Mouse (Mus musculus) cerebellum, adult 11-12 months (tissue): ENCODE data around the gene Vgll4.
"Not testable (repeated sequence)": the region's sequence is repeated elsewhere in the genome, so short reads cannot be mapped to it uniquely, and the experiment has no call there.

Experiments used
- DNase-seq: peaks from one replicate; pipeline ENCODE4 v3.0.0; 2022

Gene Vgll4

GRCm38 (mm10) chr6:114891771-114892170, 78.0 kb downstream of the Vgll4 start:
- DNase-seq: no peak

DNA sequence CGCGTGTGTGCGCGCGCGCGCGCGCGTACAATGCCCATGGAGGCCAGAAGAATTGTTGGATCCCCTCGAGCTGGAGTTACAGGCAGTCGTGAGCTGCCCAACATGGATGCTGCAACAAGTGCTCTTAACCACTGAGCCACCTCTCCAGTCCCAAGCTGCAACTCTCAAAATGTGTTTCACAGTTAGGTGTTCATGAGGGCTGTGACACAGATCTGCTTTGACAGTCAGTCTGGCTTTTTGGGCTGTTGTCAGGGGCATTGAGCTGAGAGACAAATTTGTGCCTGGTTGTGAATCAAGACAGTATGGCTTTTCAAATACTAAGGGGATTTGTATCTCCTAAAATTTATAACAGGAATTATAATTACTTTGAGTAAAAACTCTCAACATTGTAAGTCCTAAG, 78.5 kb downstream of the Vgll4 start:
- no peak for DNase-seq

GRCm38 (mm10) chr6:114890411-114891115, 79.2 kb downstream of the Vgll4 start:
- DNase-seq: peak; percentile 85

- not testable (repeated sequence) for DNase-seq
Observed at GRCm38 (mm10) chr6:114889971-114890370, 79.8 kb downstream of the Vgll4 start.

- DNase-seq: peak; percentile 45
Observed at GRCm38 (mm10) chr6:114888922-114889321, 80.9 kb downstream of the Vgll4 start.

- DNase-seq: no peak
Observed at GRCm38 (mm10) chr6:114886504-114887361, 83.1 kb downstream of the Vgll4 start.

- no peak for DNase-seq
Observed at GRCm38 (mm10) chr6:114886012-114886411, 83.8 kb downstream of the Vgll4 start.

DNA sequence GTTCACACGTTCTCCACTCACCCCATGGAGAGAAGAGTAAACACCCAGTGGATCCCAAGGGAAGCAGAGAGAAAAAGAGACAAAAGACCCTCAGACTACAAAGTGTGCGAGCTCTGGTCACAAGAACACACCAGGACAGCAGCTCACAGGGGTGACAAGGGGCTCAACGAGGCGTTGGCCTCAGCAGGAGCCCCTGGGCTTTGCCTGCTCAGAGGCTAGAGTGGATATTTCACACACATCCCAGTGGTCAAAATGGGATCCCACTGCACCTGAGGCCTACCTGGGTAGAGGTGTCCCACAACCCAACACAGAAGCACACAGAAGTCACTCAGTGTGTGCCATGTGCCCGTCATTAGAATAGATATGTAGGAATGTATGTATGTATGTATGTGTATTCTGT, 84.7 kb downstream of the Vgll4 start:
- DNase-seq: no peak

GRCm38 (mm10) chr6:114883261-114883740, 86.5 kb downstream of the Vgll4 start:
- DNase-seq: no peak

DNA sequence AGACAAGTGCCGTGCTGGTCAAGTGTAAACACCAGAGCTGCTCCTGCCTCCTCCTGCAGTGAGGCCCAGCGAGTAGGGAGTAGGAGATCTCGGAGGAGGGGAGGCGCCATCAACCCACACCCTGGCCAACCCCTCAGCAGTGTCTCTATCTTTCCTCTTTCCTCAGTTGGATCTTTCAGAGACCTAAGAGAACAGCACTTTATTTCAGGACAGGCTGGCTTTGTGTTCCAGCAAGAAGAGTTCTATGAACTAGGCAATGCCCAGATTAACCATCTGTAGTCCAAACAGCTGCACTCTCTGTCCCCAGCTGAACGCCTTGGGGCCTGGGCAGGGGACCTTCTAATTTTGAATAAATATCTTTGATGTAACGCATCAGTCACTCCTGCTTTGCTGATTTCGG, 87.1 kb downstream of the Vgll4 start:
- DNase-seq: no peak

- DNase-seq: no peak
Observed at GRCm38 (mm10) chr6:114882212-114882611, 87.6 kb downstream of the Vgll4 start.

DNA sequence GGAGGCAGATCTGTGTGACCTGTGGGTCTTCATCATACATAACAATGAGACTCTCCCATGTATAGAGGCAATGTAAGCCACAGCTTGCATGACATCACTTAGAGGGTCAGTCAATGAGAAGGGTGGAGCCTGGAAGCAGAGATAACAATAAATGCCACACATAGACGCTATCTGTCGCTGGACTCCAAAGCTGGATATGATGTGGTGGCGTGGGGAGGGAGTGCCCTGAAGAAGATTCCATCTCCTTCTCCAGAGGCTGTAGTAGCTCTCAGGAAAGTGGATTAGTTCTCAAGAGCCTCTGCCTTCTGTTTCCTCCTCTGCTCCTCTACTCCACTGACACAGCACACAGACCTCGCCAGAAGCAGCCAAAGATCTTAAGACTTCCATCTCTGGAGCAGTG, 89.0 kb downstream of the Vgll4 start:
- DNase-seq: no peak

GRCm38 (mm10) chr6:114878841-114879520, 90.8 kb downstream of the Vgll4 start:
- DNase-seq: no peak

GRCm38 (mm10) chr6:114876546-114876945, 93.2 kb downstream of the Vgll4 start:
- no peak for DNase-seq

- no peak for DNase-seq
Observed at GRCm38 (mm10) chr6:114876033-114876432, 93.8 kb downstream of the Vgll4 start.

- peak; percentile 89 for DNase-seq
Observed at GRCm38 (mm10) chr6:114875018-114875558, 94.7 kb downstream of the Vgll4 start.

GRCm38 (mm10) chr6:114874138-114874928, 95.5 kb downstream of the Vgll4 start:
- DNase-seq: peak; percentile 73

GRCm38 (mm10) chr6:114873808-114874137, 96.0 kb downstream of the Vgll4 start:
- no peak for DNase-seq

- no peak for DNase-seq
Observed at GRCm38 (mm10) chr6:114871010-114871660, 98.7 kb downstream of the Vgll4 start.

GRCm38 (mm10) chr6:114869501-114870076, 100.2 kb downstream of the Vgll4 start:
- DNase-seq: no peak

DNA sequence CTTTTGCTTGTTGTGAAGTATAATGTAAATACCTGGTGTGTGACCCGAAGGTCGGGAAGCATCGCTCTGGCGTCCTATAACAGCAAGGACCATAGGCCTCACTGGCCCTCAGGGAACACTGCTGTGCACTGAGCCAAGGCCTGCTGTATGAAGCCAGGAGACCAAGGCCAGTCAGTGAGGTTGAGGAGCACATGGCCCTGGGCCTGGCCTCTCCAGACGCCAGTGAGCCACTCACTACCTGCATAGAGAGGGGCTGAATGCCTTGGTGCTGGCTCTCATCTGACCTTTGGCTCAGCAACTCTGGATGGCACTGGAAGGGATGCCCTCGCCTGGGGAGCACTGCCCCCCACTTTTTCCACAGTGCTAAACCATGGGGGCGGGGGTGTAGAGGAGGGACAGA, 101.1 kb downstream of the Vgll4 start:
- no peak for DNase-seq

- no peak for DNase-seq
Observed at GRCm38 (mm10) chr6:114866619-114867018, 103.2 kb downstream of the Vgll4 start.
